Mouse (Mus musculus): Measurements from ENCODE around the gene Lhfpl4.

Lhfpl4 gene

GRCm38 (mm10) chr6:113194841-113195595 is at the start of gene Lhfpl4:
TSS of gene Lhfpl4 (minus strand) at chr6:113195384.
- DNase-seq, result peak; percentile 72 to 76

- no peak for DNase-seq
Observed at GRCm38 (mm10) chr6:113242753-113243152, 47.6 kb upstream of the Lhfpl4 start.

GRCm38 (mm10) chr6:113238442-113238841 is 43.3 kb upstream of the Lhfpl4 start:
- DNase-seq, result no peak

- peak; percentile 98 to 99 for DNase-seq
Observed at GRCm38 (mm10) chr6:113237542-113238270, 42.5 kb upstream of the Lhfpl4 start, which contains the start of gene Mtmr14. TSS of gene Mtmr14 (plus strand) at chr6:113237843.

GRCm38 (mm10) chr6:113235141-113235540 is 40.0 kb upstream of the Lhfpl4 start:
- DNase-seq, result no peak

GRCm38 (mm10) chr6:113226705-113227104 is 31.5 kb upstream of the Lhfpl4 start:
- no peak for DNase-seq

- DNase-seq, result no peak
Observed at GRCm38 (mm10) chr6:113225798-113226197, 30.6 kb upstream of the Lhfpl4 start.

- DNase-seq, result no peak
Observed at GRCm38 (mm10) chr6:113216280-113216679, 21.1 kb upstream of the Lhfpl4 start.

- no peak for DNase-seq
Observed at GRCm38 (mm10) chr6:113195596-113195992, 410 bp upstream of the Lhfpl4 start.

- no peak for DNase-seq
Observed at GRCm38 (mm10) chr6:113194517-113194840, 705 bp downstream of the Lhfpl4 start.

- DNase-seq, result peak; percentile 27 to 42
Observed at GRCm38 (mm10) chr6:113193765-113194460, 1.3 kb downstream of the Lhfpl4 start.

GRCm38 (mm10) chr6:113184866-113185525 is 10.2 kb downstream of the Lhfpl4 start:
- DNase-seq, result no peak

GRCm38 (mm10) chr6:113184163-113184562 is 11.0 kb downstream of the Lhfpl4 start:
- no peak for DNase-seq

- no peak for DNase-seq
Observed at GRCm38 (mm10) chr6:113179195-113179733, 15.9 kb downstream of the Lhfpl4 start.

GRCm38 (mm10) chr6:113178286-113179194 is 16.6 kb downstream of the Lhfpl4 start:
- DNase-seq, result peak in 1 of 2 experiments; percentile 21

- DNase-seq, result no peak
Observed at GRCm38 (mm10) chr6:113176613-113177012, 18.6 kb downstream of the Lhfpl4 start.

GRCm38 (mm10) chr6:113175469-113175868 is 19.7 kb downstream of the Lhfpl4 start:
- no peak for DNase-seq

- DNase-seq, result peak; percentile 66 to 68
Observed at GRCm38 (mm10) chr6:113172568-113172967, 22.6 kb downstream of the Lhfpl4 start.

GRCm38 (mm10) chr6:113172011-113172410 is 23.2 kb downstream of the Lhfpl4 start:
- DNase-seq, result no peak

GRCm38 (mm10) chr6:113170651-113171050 is 24.5 kb downstream of the Lhfpl4 start:
- no peak for DNase-seq

GRCm38 (mm10) chr6:113169852-113170251 is 25.3 kb downstream of the Lhfpl4 start:
- DNase-seq, result no peak
